Mouse (Mus musculus) testis, adult 2 months (tissue): ENCODE measurements around the gene Bcas3. TPM values are rescaled to one million over a fixed set of nuclear protein-coding genes. Genes with fewer than 3 reads are reported as not detected.

Experiments used
- H3K27ac ChIP-seq: fragments of 200-500 bp; 2 replicates; pipeline ENCODE4 v1.5.1; 2012; ENCODE audit warnings: low read depth, low read length; ENCODE audit not compliant: control insufficient read depth, insufficient read depth
- H3K27me3 ChIP-seq: fragments of 200-500 bp; 2 replicates; pipeline ENCODE4 v1.6.1; 2012; ENCODE audit warnings: mild to moderate bottlenecking, low read length, moderate library complexity; ENCODE audit not compliant: control insufficient read depth, insufficient read depth
- H3K36me3 ChIP-seq: fragments of 200-500 bp; 2 replicates; pipeline ENCODE4 v1.6.1; 2012; ENCODE audit warnings: mild to moderate bottlenecking, low read length; ENCODE audit not compliant: control insufficient read depth, insufficient read depth
- H3K4me1 ChIP-seq: fragments of 200-500 bp; 2 replicates; pipeline ENCODE4 v1.6.1; 2012; ENCODE audit warnings: low read length; ENCODE audit not compliant: control insufficient read depth, insufficient read depth
- H3K4me3 ChIP-seq: fragments of 200-500 bp; 2 replicates; pipeline ENCODE4 v1.5.1; 2012; ENCODE audit warnings: low read depth, mild to moderate bottlenecking, low read length, moderate library complexity, mixed read lengths; ENCODE audit not compliant: control insufficient read depth
- CTCF ChIP-seq: fragments of 200-500 bp; IDR thresholded peaks from 2 replicates; pipeline ENCODE4 v1.5.1; 2012; ENCODE audit warnings: low read depth, mild to moderate bottlenecking, inconsistent platforms, low read length, moderate library complexity; ENCODE audit not compliant: control insufficient read depth, insufficient read depth, insufficient replicate concordance
- POLR2A ChIP-seq: fragments of 200-500 bp; IDR thresholded peaks from 2 replicates; pipeline ENCODE4 v1.6.1; 2012; ENCODE audit warnings: low read depth, mild to moderate bottlenecking, inconsistent platforms, low read length, moderate library complexity; ENCODE audit not compliant: control insufficient read depth
- polyA plus RNA-seq: library from polyadenylated mRNA; depleted of rRNA; stranded (reverse); fragments of >200 nt; gene quantifications from 2 replicates; pipeline ENCODE4 v1.2.3, GENCODE M21; 2012

Gene Bcas3
- polyA plus RNA-seq, 1 experiment, result 23.4 TPM

DNA sequence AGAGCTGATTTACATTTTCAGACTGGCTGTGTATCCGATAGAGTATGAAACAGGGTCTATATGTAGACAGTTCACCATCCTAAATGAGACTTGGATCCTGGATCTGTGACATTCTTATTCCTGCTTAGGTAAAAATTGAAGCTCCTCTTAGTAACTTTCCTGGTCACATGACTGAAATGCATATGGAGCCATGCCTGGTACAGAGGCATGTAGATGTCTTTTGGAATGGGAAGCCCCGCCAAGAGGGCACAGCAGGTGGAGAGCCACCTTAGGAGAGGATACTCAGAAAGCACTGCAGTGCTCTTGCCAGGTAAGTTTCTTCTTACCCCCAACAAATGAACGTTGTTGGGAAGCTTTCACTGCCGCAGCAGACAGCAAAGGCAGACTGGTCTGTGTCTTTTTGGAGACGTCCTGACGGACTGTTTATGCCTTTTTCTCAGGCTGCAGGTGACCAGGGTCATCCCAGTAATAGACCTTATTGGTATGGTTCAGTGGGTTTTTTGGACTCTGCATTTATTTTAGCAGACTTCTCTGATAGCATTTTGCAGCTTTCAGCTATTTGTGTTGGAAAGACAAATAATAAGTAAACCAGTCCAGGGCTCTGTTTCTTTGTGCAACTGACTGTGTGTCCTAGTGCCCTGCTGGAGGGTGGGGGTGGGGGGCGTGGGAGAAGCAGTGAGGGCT is 292.3 kb downstream of the Bcas3 start:
- TF ChIP-seq POLR2A (no peak), CTCF (no peak)
- Histone ChIP-seq H3K27me3 (no peaks in the 10 kb centered on the region), H3K4me3 (no peak overlapping the region), H3K27ac (no peak overlapping the region), H3K36me3 (no peaks in the 10 kb centered on the region), H3K4me1 (no peaks in the 10 kb centered on the region)

DNA sequence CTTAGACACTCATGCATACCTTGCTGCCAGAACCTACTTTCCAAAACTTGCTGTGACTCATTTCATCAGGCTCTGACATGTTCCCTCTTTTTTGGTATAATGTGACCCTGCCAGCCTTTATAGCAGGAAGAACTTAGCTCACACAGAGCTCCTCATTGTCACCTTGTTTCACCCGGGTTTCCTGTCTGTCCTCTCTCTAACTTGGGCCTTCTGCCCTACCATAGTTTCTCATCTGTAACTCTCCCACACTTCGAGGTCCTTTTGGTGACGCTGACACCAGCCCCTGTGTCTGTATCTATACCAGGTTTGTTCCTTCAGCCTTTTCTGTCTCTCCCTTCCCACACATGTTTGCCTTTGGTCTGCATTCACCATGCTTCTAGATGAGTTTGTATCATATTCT is 295.9 kb downstream of the Bcas3 start:
- Histone ChIP-seq H3K36me3 (no peaks in the 10 kb centered on the region), H3K27me3 (no peaks in the 10 kb centered on the region), H3K4me3 (no peak overlapping the region), H3K4me1 (no peaks in the 10 kb centered on the region), H3K27ac (no peak overlapping the region)
- no peak for TF ChIP-seq POLR2A
- TF ChIP-seq CTCF, result no peak

DNA sequence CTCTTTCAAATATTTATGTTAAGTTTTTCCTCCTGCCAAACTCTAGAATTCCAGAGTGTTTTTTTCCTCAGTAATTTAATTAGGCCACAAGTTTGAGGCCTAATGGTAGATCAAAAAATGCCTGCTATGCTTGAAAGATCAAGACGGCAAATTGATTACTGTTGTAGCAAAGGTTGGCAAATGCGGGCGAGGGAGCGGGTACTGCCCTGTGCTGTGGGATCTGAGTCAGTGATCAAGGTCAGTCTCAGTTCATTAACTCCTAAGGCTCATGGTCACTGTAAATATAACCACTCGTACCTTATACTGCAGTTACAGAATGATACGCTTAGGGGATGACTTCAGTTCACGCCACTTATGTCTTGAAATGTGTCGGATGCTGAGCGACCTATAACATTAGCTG is 296.4 kb downstream of the Bcas3 start:
- no peak for TF ChIP-seq CTCF
- no peak for TF ChIP-seq POLR2A

DNA sequence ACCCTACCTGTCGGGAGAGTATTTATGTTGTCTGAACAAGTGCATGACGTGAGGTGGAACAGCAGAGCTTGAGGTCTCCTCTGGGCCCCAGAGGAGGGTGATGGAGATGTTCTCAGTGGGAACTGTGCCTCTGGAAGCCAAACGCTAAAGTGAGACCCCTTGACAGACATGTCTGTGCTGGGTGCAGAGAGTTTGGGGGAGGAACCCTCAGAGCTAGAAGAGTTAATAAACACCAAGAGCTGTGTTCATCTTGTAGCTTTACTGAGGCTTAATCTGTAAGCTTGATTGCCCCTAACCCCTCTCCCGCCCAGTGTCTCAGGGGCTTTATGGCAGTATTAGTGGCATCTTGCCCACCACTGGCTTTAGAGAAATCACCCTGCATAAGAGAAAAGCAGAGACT is 304.5 kb downstream of the Bcas3 start:
- Histone ChIP-seq H3K4me3 (no peak overlapping the region), H3K27me3 (no peaks in the 10 kb centered on the region)

More for the DNA sequence above, 296.4 kb downstream of the Bcas3 start:
- no peaks in the 10 kb centered on the region for H3K4me1 ChIP-seq
- no peaks in the 10 kb centered on the region for H3K27me3 ChIP-seq
- no peak overlapping the region for H3K27ac ChIP-seq
- H3K4me3 ChIP-seq, result no peak overlapping the region
- no peaks in the 10 kb centered on the region for H3K36me3 ChIP-seq

DNA sequence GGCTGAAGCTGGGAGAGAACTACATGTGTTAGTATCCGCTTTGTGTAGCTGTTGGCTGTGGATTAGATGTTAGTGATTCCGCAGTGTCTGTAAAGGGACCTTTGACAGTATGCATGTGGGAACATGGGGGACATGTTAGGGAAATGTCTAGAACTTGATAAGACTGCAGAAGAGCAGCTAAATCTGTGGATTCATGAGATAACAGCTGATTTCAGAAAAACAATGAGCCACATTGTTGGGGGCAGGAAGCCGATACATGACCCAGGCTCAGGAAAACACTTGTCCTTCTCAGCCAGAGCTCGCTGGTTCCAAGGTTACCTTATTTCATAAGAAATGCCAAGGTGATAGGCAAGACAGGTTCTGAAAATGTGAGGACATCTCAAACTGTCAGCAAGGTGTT is 307.3 kb downstream of the Bcas3 start:
- H3K36me3 ChIP-seq, result no peaks in the 10 kb centered on the region
- H3K27ac ChIP-seq, result no peak overlapping the region
- H3K4me1 ChIP-seq, result peaks cover 2% of the 10 kb centered on the region; the same call in 1 of the 2 replicates
- no peaks in the 10 kb centered on the region for H3K27me3 ChIP-seq
- no peak overlapping the region for H3K4me3 ChIP-seq
- TF ChIP-seq CTCF, result no peak
- TF ChIP-seq POLR2A, result no peak

More for the DNA sequence above, 304.5 kb downstream of the Bcas3 start:
- no peak for TF ChIP-seq CTCF
- no peak for TF ChIP-seq POLR2A
- Histone ChIP-seq H3K36me3 (no peaks in the 10 kb centered on the region), H3K4me1 (peaks cover 2% of the 10 kb centered on the region; the same call in 1 of the 2 replicates), H3K27ac (no peak overlapping the region)

DNA sequence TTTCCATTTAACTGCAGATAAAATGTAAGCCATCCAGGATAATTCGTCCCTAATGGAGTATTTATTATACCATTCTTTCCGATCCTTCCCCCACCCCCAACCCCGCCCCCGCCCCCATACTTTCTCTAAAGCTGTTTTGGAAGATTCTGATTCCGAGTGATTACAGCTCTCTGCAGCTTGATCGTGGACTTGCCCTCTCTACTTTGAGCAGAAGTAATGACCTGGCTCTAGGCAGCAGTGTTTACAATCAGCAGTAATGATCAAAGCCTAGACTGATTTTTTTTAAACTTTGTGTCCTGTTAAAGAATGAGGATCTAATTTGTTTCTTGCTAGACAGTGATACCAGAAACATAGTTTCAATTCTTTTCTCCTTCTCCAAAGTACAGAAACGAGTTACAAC is 314.2 kb downstream of the Bcas3 start:
- no peaks in the 10 kb centered on the region for H3K36me3 ChIP-seq
- H3K27ac ChIP-seq, result no peak overlapping the region
- no peak for TF ChIP-seq CTCF
- H3K4me1 ChIP-seq, result no peaks in the 10 kb centered on the region
- no peaks in the 10 kb centered on the region for H3K27me3 ChIP-seq
- no peak overlapping the region for H3K4me3 ChIP-seq

DNA sequence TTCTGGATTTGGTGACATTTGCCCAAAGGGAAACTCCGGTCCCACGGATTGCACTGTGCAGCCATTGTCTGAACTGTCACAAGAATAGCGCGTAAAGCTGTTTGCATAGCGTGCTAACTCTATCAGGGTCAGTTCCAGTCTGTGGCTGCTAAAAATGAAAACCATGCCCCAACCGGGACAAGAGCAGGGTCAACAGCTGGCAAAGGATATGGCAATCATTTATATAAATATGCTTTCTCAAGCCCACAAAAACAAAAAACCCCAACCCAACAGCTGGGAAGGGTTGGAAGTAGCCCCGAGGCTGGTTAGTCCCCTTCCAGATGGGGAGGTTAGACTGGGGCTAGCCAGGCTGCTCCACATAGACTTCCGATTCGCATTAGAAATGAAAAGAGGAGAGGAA is 314.8 kb downstream of the Bcas3 start:
- Histone ChIP-seq H3K27me3 (no peaks in the 10 kb centered on the region), H3K27ac (no peak overlapping the region), H3K36me3 (no peaks in the 10 kb centered on the region), H3K4me1 (no peaks in the 10 kb centered on the region), H3K4me3 (no peak overlapping the region)
- no peak for TF ChIP-seq POLR2A
